Mouse (Mus musculus) MEL (cell line): Measurements from ENCODE around the gene Slc13a3. TPM values are rescaled to one million over a fixed set of nuclear protein-coding genes. Genes with fewer than 3 reads are reported as not detected.

Experiments
- DNase-seq: peaks from one replicate; pipeline ENCODE4 v3.0.0; 2011; ENCODE audit warnings: low read depth, low spot score
- H3K27ac ChIP-seq: 2 replicates; pipeline ENCODE4 v1.5.1; 2012; ENCODE audit warnings: low read depth, mild to moderate bottlenecking, control low read depth, low read length, moderate library complexity; ENCODE audit not compliant: control insufficient read depth
- H3K27me3 ChIP-seq, 2 experiments: fragments of 150-350 bp in 1 of 2; sonication (generic) in 1 of 2; 2 replicates each; pipeline ENCODE4 v1.6.1; 2012; ENCODE audit warnings: low read length in 2 of 2, mild to moderate bottlenecking in 2 of 2, improper control_type of control experiment in 1 of 2, moderate library complexity in 1 of 2; ENCODE audit not compliant: insufficient read depth in 2 of 2, control insufficient read depth in 1 of 2
- H3K36me3 ChIP-seq, 2 experiments: 2 replicates each; pipeline ENCODE4 v1.6.1; 2012 to 2014; ENCODE audit warnings: low read length in 2 of 2, improper control_type of control experiment in 1 of 2, inconsistent platforms in 1 of 2, mild to moderate bottlenecking in 1 of 2; ENCODE audit not compliant: insufficient read depth in 2 of 2, control insufficient read depth in 1 of 2
- H3K4me1 ChIP-seq, 2 experiments: fragments of 150-350 bp in 1 of 2; sonication (generic) in 1 of 2; 2 replicates each; pipeline ENCODE4 v1.6.1; 2012; ENCODE audit warnings: low read length in 2 of 2, improper control_type of control experiment in 1 of 2, mild to moderate bottlenecking in 1 of 2; ENCODE audit not compliant: insufficient read depth in 2 of 2, control insufficient read depth in 1 of 2
- H3K4me3 ChIP-seq, 2 experiments: fragments of 150-350 bp in 1 of 2; sonication (generic) in 1 of 2; 2 replicates each; pipeline ENCODE4 v1.5.1; 2012; ENCODE audit warnings: low read depth in 2 of 2, low read length in 2 of 2, mild to moderate bottlenecking in 2 of 2, moderate library complexity in 2 of 2, control low read depth in 1 of 2, improper control_type of control experiment in 1 of 2; ENCODE audit not compliant: control insufficient read depth in 1 of 2, insufficient read depth in 1 of 2
- H3K79me2 ChIP-seq: 2 replicates; pipeline ENCODE4 v1.6.1; 2012; ENCODE audit warnings: mild to moderate bottlenecking, low read length, moderate library complexity; ENCODE audit not compliant: control insufficient read depth, poor library complexity, insufficient read depth
- H3K9ac ChIP-seq: 2 replicates; pipeline ENCODE4 v1.6.1; 2012; ENCODE audit warnings: low read depth, mild to moderate bottlenecking, control low read depth, low read length, moderate library complexity; ENCODE audit not compliant: control insufficient read depth, poor library complexity, severe bottlenecking
- H3K9me3 ChIP-seq: fragments of 150-350 bp; sonication (generic); replicated peaks from 2 replicates; pipeline ENCODE4 v1.6.1; 2012; ENCODE audit warnings: mild to moderate bottlenecking, low read length, improper control_type of control experiment, moderate library complexity; ENCODE audit not compliant: insufficient read depth
- CHD1 ChIP-seq: IDR thresholded peaks from 2 replicates; pipeline ENCODE4 v1.6.1; 2012; ENCODE audit warnings: low read depth, mild to moderate bottlenecking, inconsistent platforms, low read length, improper control_type of control experiment
- E2F4 ChIP-seq: IDR thresholded peaks from 2 replicates; pipeline ENCODE4 v1.6.1; 2011; ENCODE audit warnings: low read depth, low read length, improper control_type of control experiment, borderline replicate concordance
- EP300 ChIP-seq, 2 experiments: IDR thresholded peaks; 2 replicates each; pipeline ENCODE4 v1.6.1; 2011; ENCODE audit warnings: improper control_type of control experiment in 2 of 2, low read length in 2 of 2, low read depth in 1 of 2, mild to moderate bottlenecking in 1 of 2
- KAT2A ChIP-seq: conservative IDR thresholded peaks from 2 replicates; pipeline ENCODE4 v1.6.1; 2012; ENCODE audit warnings: low read depth, low read length, improper control_type of control experiment, inconsistent platforms
- MAFK ChIP-seq: IDR thresholded peaks from 2 replicates; pipeline ENCODE4 v1.6.1; 2011; ENCODE audit warnings: low read depth, mild to moderate bottlenecking, low read length, improper control_type of control experiment, borderline replicate concordance
- MAX ChIP-seq: IDR thresholded peaks from 2 replicates; pipeline ENCODE4 v1.6.1; 2011; ENCODE audit warnings: low read length, improper control_type of control experiment
- MAZ ChIP-seq: IDR thresholded peaks from 2 replicates; pipeline ENCODE4 v1.6.1; 2012; ENCODE audit warnings: low read depth, mild to moderate bottlenecking, inconsistent platforms, low read length, improper control_type of control experiment
- NELFE ChIP-seq: IDR thresholded peaks from 2 replicates; pipeline ENCODE4 v1.6.1; 2011; ENCODE audit warnings: low read depth, low read length, improper control_type of control experiment
- NRF1 ChIP-seq: IDR thresholded peaks from 2 replicates; pipeline ENCODE4 v1.6.1; 2014; ENCODE audit warnings: low read depth, mild to moderate bottlenecking, inconsistent platforms, low read length, improper control_type of control experiment, moderate library complexity; ENCODE audit not compliant: poor library complexity, insufficient read depth, severe bottlenecking
- POLR2A ChIP-seq, 2 experiments: IDR thresholded peaks; 2 replicates each; pipeline ENCODE4 v1.6.1; 2011 to 2012; ENCODE audit warnings: low read length in 2 of 2, mild to moderate bottlenecking in 2 of 2, control low read depth in 1 of 2, improper control_type of control experiment in 1 of 2, low read depth in 1 of 2, moderate library complexity in 1 of 2; ENCODE audit not compliant: control insufficient read depth in 1 of 2, insufficient read depth in 1 of 2, poor library complexity in 1 of 2
- POLR2AphosphoS5 ChIP-seq: IDR thresholded peaks from 2 replicates; pipeline ENCODE4 v1.6.1; 2012; ENCODE audit warnings: low read depth, borderline replicate concordance, mild to moderate bottlenecking, inconsistent platforms, low read length, moderate library complexity, mixed read lengths
- RAD21 ChIP-seq: IDR thresholded peaks from 2 replicates; pipeline ENCODE4 v1.6.1; 2011; ENCODE audit warnings: mild to moderate bottlenecking, low read depth, low read length, improper control_type of control experiment
- TBP ChIP-seq: IDR thresholded peaks from 2 replicates; pipeline ENCODE4 v1.8.0; 2011; ENCODE audit warnings: low read depth, low read length, improper control_type of control experiment
- UBTF ChIP-seq: IDR thresholded peaks from 2 replicates; pipeline ENCODE4 v1.6.1; 2012; ENCODE audit warnings: low read depth, mild to moderate bottlenecking, inconsistent platforms, low read length, improper control_type of control experiment, moderate library complexity, borderline replicate concordance; ENCODE audit not compliant: insufficient read depth
- USF1 ChIP-seq: IDR thresholded peaks from 2 replicates; pipeline ENCODE4 v1.6.1; 2014; ENCODE audit warnings: low read depth, mild to moderate bottlenecking, inconsistent platforms, low read length, improper control_type of control experiment, moderate library complexity
- USF2 ChIP-seq, 2 experiments: IDR thresholded peaks; 2 replicates each; pipeline ENCODE4 v1.6.1; 2011 to 2012; ENCODE audit warnings: improper control_type of control experiment in 2 of 2, low read length in 2 of 2, borderline replicate concordance in 1 of 2, inconsistent platforms in 1 of 2, low read depth in 1 of 2, mild to moderate bottlenecking in 1 of 2; ENCODE audit not compliant: insufficient read depth in 1 of 2
- polyA plus RNA-seq, 2 experiments: library from polyadenylated mRNA; stranded (reverse) in 1 of 2; unstranded in 1 of 2; fragments of >175 nt in 1 of 2; fragments of >200 nt in 1 of 2; gene quantifications; 2 replicates each; pipeline versions ENCODE4 v1.2.1 to v1.2.4; 2012; ENCODE audit warnings: low replicate concordance in 2 of 2, low read depth in 1 of 2; ENCODE audit not compliant: insufficient read length in 2 of 2, insufficient read depth in 1 of 2, missing spikeins in 1 of 2
- total RNA-seq: library from RNA; depleted of rRNA; stranded (reverse); fragments of 300-350 nt; gene quantifications from 2 replicates; pipeline ENCODE4 v1.2.3, GENCODE M21; 2012

Slc13a3 gene
- total and polyA plus RNA-seq, 3 experiments: not detected

- Histone ChIP-seq H3K27me3 (no peaks in the 10 kb centered on the region; a peak in 1 of 4 replicates), H3K36me3 (no peaks in the 10 kb centered on the region), H3K79me2 (no peaks in the 10 kb centered on the region), H3K27ac (no peak overlapping the region), H3K4me1 (no peaks in the 10 kb centered on the region), H3K4me3 (no peak overlapping the region), H3K9me3 (no peaks in the 10 kb centered on the region), H3K9ac (no peak overlapping the region)
- TF ChIP-seq POLR2A (IDR thresholded peaks at IDR 0.05; ENCODE audit: control insufficient read depth in 1 of 2, insufficient read depth in 1 of 2, low read depth in 1 of 2, low read length in 2 of 2, poor library complexity in 1 of 2) (no peak), NRF1 (no peak), MAZ (no peak), KAT2A (no peak), USF1 (no peak), POLR2AphosphoS5 (no peak), MAX (no peak), UBTF (no peak), NELFE (no peak)
- no peak for DNase-seq
These were observed 44.3 kb downstream of the Slc13a3 start for GRCm38 (mm10) chr2:165428694-165429093.

- H3K4me3 ChIP-seq: no peak overlapping the region
- H3K36me3 ChIP-seq: no peaks in the 10 kb centered on the region
- TF ChIP-seq RAD21 (no peak), EP300 (IDR thresholded peaks at IDR 0.05; ENCODE audit: low read depth in 1 of 2, low read length in 2 of 2) (no peak), MAFK (no peak), MAZ (no peak), POLR2AphosphoS5 (no peak), USF2 (IDR thresholded peaks at IDR 0.05; ENCODE audit: borderline replicate concordance in 1 of 2, insufficient read depth in 1 of 2, low read depth in 1 of 2, low read length in 2 of 2) (no peak), CHD1 (no peak), UBTF (no peak), TBP (no peak), E2F4 (no peak)
- H3K4me1 ChIP-seq: no peaks in the 10 kb centered on the region
- no peak overlapping the region for H3K27ac ChIP-seq
- H3K27me3 ChIP-seq: no peaks in the 10 kb centered on the region; a peak in 1 of 4 replicates
- H3K79me2 ChIP-seq: no peaks in the 10 kb centered on the region
- H3K9me3 ChIP-seq: no peaks in the 10 kb centered on the region
- H3K9ac ChIP-seq: no peak overlapping the region
- DNase-seq: no peak
These were observed 52.8 kb downstream of the Slc13a3 start for GRCm38 (mm10) chr2:165420195-165420594.
